Mouse (Mus musculus) intestine, postnatal 0 days (tissue): Measurements from ENCODE around the gene Irs2. TPM values are rescaled to one million over a fixed set of nuclear protein-coding genes. Genes with fewer than 3 reads are reported as not detected.

Experiments
- ATAC-seq: fragments of 200-750 bp; cut with Nextera tagmentation; 2 replicates; pipeline ENCODE4 v1.8.0; 2017; ENCODE audit warnings: mild to moderate bottlenecking, moderate TSS enrichment, moderate library complexity
- H3K27ac ChIP-seq: fragments of 300-500 bp; sonication (generic); 2 replicates; pipeline ENCODE4 v1.5.1; 2014; ENCODE audit warnings: mild to moderate bottlenecking, low read depth, low read length, moderate library complexity
- H3K27me3 ChIP-seq: fragments of 300-500 bp; sonication (generic); replicated peaks from 2 replicates; pipeline ENCODE4 v1.6.1; 2014; ENCODE audit warnings: low read length, mixed read lengths; ENCODE audit not compliant: control insufficient read depth, insufficient read depth
- H3K36me3 ChIP-seq: fragments of 300-500 bp; sonication (generic); 2 replicates; pipeline ENCODE4 v1.6.1; 2014; ENCODE audit warnings: mild to moderate bottlenecking, moderate library complexity; ENCODE audit not compliant: control insufficient read depth, insufficient read depth
- H3K4me1 ChIP-seq: fragments of 300-500 bp; sonication (generic); replicated peaks from 2 replicates; pipeline ENCODE4 v1.6.1; 2014; ENCODE audit warnings: antibody characterized with exemption, low read length, mixed read lengths; ENCODE audit not compliant: control insufficient read depth, insufficient read depth
- H3K4me2 ChIP-seq: fragments of 300-500 bp; sonication (generic); replicated peaks from 2 replicates; pipeline ENCODE4 v1.6.1; 2014; ENCODE audit warnings: low read depth, mild to moderate bottlenecking, moderate library complexity
- H3K4me3 ChIP-seq: fragments of 300-500 bp; sonication (generic); 2 replicates; pipeline ENCODE4 v1.5.1; 2014; ENCODE audit warnings: low read depth, low read length
- H3K9ac ChIP-seq: fragments of 300-500 bp; sonication (generic); 2 replicates; pipeline ENCODE4 v1.6.1; 2014; ENCODE audit warnings: mild to moderate bottlenecking, low read depth, low read length
- H3K9me3 ChIP-seq: fragments of 300-500 bp; sonication (generic); 2 replicates; pipeline ENCODE4 v1.6.1; 2016; ENCODE audit warnings: mixed run types; ENCODE audit not compliant: control insufficient read depth
- CTCF ChIP-seq: sonication (generic); IDR thresholded peaks from 2 replicates; pipeline ENCODE4 v1.5.1; 2016; ENCODE audit warnings: low read depth, mild to moderate bottlenecking, control low read depth, antibody characterized with exemption, moderate library complexity
- WGBS: fragments of 180-500 bp; shearing (Covaris S2); extraction: QIAGEN DNeasy Blood & Tissue Kit; methylation state at CpG from one replicate; pipeline ENCODE4 v1.1.7; 2014; 5-methylcytosine and 5-hydroxymethylcytosine counted together
- polyA plus RNA-seq: library from polyadenylated mRNA; unstranded; fragments of >200 nt; fragmentation: Nextera tagmentation; extraction: Ambion mirVana; gene quantifications from 2 replicates; pipeline ENCODE4 v1.2.1, GENCODE M21; 2015

Gene Irs2
- polyA plus RNA-seq, 1 experiment from 2014 or later, result 7.7 TPM

DNA sequence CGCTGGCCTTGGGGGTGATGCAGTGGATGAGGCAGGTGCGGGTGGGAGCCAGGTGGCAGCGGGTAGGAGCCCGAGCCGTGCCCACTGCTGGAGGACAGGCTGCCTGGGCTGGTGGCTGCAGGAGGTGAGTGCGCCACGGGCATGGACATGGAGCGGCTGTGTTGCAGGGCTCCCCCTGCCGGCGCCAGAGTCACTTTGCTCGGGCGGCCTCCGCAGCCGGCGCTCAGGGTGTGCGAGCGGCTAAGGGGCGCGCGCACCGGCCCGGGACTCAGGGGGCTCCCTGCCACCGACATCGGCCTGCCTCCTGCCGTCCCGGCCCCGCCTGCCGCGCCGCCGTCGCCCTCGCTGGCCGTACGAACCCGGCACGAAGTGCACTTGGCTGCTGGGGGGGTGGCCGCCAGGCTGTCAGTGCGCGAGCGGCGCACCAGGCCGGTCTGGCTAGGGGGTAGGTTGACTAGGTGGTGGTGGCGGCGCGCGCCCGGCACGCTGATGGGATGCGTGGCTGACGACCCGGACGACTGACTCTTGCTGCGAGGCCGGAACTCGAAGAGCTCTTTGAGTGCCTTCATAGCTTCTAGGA, 1.2 kb downstream of the Irs2 start:
- Histone ChIP-seq H3K36me3 (peaks cover 24% of the 10 kb centered on the region), H3K4me1 (peaks cover 11% of the 10 kb centered on the region), H3K27me3 (no peaks in the 10 kb centered on the region), H3K27ac (peak overlapping the region; percentile 98), H3K9me3 (no peaks in the 10 kb centered on the region), H3K4me2 (peak overlapping the region; percentile 96), H3K9ac (peak overlapping the region; percentile 95), H3K4me3 (peak overlapping the region; percentile 89)
- peak; percentile 93 for TF ChIP-seq CTCF
- ATAC-seq, result peak; percentile 25; the same call in 1 of the 2 replicates
- WGBS, result 3% methylated on average over 45 of the region's 56 CpGs

- Histone ChIP-seq H3K4me3 (peak overlapping the region; percentile 89), H3K4me2 (peak overlapping the region; percentile 96), H3K4me1 (peaks cover 18% of the 10 kb centered on the region), H3K27ac (no peak overlapping the region), H3K9me3 (no peaks in the 10 kb centered on the region), H3K27me3 (no peaks in the 10 kb centered on the region), H3K9ac (peak overlapping the region; percentile 95), H3K36me3 (peaks cover 24% of the 10 kb centered on the region)
- TF ChIP-seq CTCF, result no peak
- 84% methylated on average over 9 of the region's 9 CpGs for WGBS
- ATAC-seq, result no peak
These were observed 2.0 kb downstream of the Irs2 start for GRCm38 (mm10) chr8:11006276-11006630.

GRCm38 (mm10) chr8:11005460-11006275, 2.6 kb downstream of the Irs2 start:
- no peak for ATAC-seq
- Histone ChIP-seq H3K4me2 (peak overlapping the region; percentile 96), H3K9me3 (no peaks in the 10 kb centered on the region), H3K27ac (no peak overlapping the region), H3K36me3 (peaks cover 24% of the 10 kb centered on the region), H3K4me1 (peaks cover 20% of the 10 kb centered on the region), H3K27me3 (no peaks in the 10 kb centered on the region), H3K9ac (peak overlapping the region; percentile 95; the same call in 1 of the 2 replicates), H3K4me3 (peak overlapping the region; percentile 89)
- 90% methylated on average over 26 of the region's 26 CpGs for WGBS
- peak; percentile 10; the same call in 1 of the 2 replicates for TF ChIP-seq CTCF

GRCm38 (mm10) chr8:11004781-11005459, 3.3 kb downstream of the Irs2 start:
- Histone ChIP-seq H3K4me3 (peak overlapping the region; percentile 89), H3K9me3 (no peaks in the 10 kb centered on the region), H3K36me3 (peaks cover 24% of the 10 kb centered on the region), H3K4me1 (peaks cover 17% of the 10 kb centered on the region; the same call in 1 of the 2 replicates), H3K4me2 (peak overlapping the region; percentile 96), H3K9ac (peak overlapping the region; percentile 47), H3K27me3 (no peaks in the 10 kb centered on the region), H3K27ac (no peak overlapping the region)
- no peak for TF ChIP-seq CTCF
- 83% methylated on average over 22 of the region's 22 CpGs for WGBS
- ATAC-seq, result no peak

DNA sequence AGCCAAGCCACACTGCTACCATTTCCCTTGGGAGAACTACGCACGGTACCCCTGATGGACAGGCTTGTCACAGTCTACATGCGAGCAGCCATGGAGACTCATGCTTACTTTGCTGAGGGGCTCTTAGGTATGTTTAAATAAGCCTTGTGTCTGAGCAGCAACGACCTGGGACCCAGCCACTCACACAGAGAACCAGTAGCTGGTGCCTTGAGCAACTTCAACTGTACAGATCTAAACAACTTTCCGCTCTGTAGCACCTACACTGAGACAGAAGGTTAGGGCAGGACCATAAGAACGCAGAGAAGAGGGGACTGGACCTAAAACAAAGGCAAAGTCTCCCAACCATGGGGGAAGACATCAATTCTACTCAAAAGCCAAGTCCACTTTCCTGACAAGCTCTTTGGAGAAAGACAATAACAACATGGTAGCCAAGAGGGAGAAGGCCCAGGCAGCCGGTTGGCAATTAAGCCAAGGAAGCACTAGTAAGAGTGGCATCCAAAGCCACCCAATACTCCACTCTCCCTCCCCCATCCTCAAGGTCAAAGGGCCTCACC, 4.3 kb downstream of the Irs2 start:
- Histone ChIP-seq H3K27me3 (no peaks in the 10 kb centered on the region), H3K9me3 (no peaks in the 10 kb centered on the region), H3K36me3 (peaks cover 24% of the 10 kb centered on the region), H3K4me3 (peak overlapping the region; percentile 89), H3K27ac (no peak overlapping the region), H3K4me2 (peak overlapping the region; percentile 96), H3K4me1 (peaks cover 17% of the 10 kb centered on the region; the same call in 1 of the 2 replicates), H3K9ac (peak overlapping the region; percentile 47)
- no peak for ATAC-seq
- TF ChIP-seq CTCF, result no peak
- WGBS, result 25% methylated on average over 7 of the region's 7 CpGs

- Histone ChIP-seq H3K4me3 (peak overlapping the region; percentile 89), H3K4me2 (peak overlapping the region; percentile 96), H3K9me3 (no peaks in the 10 kb centered on the region), H3K4me1 (peaks cover 17% of the 10 kb centered on the region; the same call in 1 of the 2 replicates), H3K27me3 (no peaks in the 10 kb centered on the region), H3K36me3 (peaks cover 30% of the 10 kb centered on the region), H3K27ac (peak overlapping the region; percentile 11; the same call in 1 of the 2 replicates), H3K9ac (peak overlapping the region; percentile 47)
- WGBS, result 28% methylated on average over 6 of the region's 6 CpGs
- ATAC-seq, result no peak
- no peak for TF ChIP-seq CTCF
These were observed 5.0 kb downstream of the Irs2 start for GRCm38 (mm10) chr8:11003253-11003652.
